11 mouse cellular contexts compared by ENCODE assay signal in the genomic region with DNA sequence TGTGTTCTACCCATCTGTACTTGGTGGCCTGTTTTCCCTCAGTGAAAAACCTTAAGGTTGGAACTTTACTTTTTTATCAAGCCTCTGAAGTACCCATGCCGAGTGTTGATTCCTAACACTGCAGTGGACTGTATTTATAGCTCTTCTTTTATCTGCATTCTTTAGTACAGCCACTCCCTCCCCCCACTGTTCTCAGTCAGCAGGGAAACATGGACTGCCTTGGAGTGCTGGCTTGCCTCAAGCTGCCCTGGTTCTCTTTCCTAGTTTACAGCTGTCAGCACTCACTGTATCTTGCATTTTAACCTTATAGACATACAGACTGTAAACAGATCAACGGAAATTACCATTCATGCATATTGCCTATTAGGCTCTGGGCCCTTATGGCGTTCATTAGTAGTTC. TPM values are rescaled to one million over a fixed set of nuclear protein-coding genes. Genes with fewer than 3 reads are reported as not detected.
A peak's percentile ranks its signal among the peaks of the same experiment; 100 is the strongest.
DNase-seq lines count a peak whose midpoint lies in the region; ATAC-seq and TF ChIP-seq lines count a peak whose summit lies in the region.
"Had no signal": no experiment of that assay in that cellular context is flagged by ENCODE, and none has a peak within 500 bp of the region (broad histone marks: within the 10 kb centered on the region; RNA-seq: fewer than 3 reads in every experiment).

No protein-coding gene starts in this region.

- H3K4me1 ChIP-seq in liver, embryonic 11.5 days (replicated peaks; ENCODE audit: control insufficient read depth, insufficient read depth, low read length): peaks cover 9% of the 10 kb centered on the region; the same call in 1 of the 2 replicates
- H3K4me1 ChIP-seq in liver, postnatal 0 days (ENCODE audit: insufficient read depth): peaks cover 12% of the 10 kb centered on the region
- H3K4me1 ChIP-seq in heart, embryonic 16.5 days (ENCODE audit: control insufficient read depth, insufficient read depth, low read length): peaks cover 63% of the 10 kb centered on the region
- H3K4me1 ChIP-seq in neural tube, embryonic 15.5 days: peaks cover 26% of the 10 kb centered on the region

- 43% methylated on average over 3 of the region's 3 CpGs for WGBS in liver, embryonic 11.5 days
- WGBS in liver, postnatal 0 days (ENCODE audit: insufficient replicate concordance): 50% methylated on average over 3 of the region's 3 CpGs
- WGBS in heart, embryonic 16.5 days: 19% methylated on average over 3 of the region's 3 CpGs
- WGBS in neural tube, embryonic 15.5 days: 28% methylated on average over 3 of the region's 3 CpGs

- no peak for TF ChIP-seq EP300 in liver, postnatal 0 days (IDR thresholded peaks at IDR 0.05; ENCODE audit: low read depth)

- H3K36me3 ChIP-seq in liver, embryonic 11.5 days (ENCODE audit: control insufficient read depth, insufficient read depth, low read length): no peaks in the 10 kb centered on the region
- no peaks in the 10 kb centered on the region for H3K36me3 ChIP-seq in liver, postnatal 0 days (replicated peaks; ENCODE audit: insufficient read depth, low read length)
- no peaks in the 10 kb centered on the region for H3K36me3 ChIP-seq in heart, embryonic 16.5 days (ENCODE audit: control insufficient read depth, insufficient read depth)
- no peaks in the 10 kb centered on the region for H3K36me3 ChIP-seq in neural tube, embryonic 15.5 days

- H3K9me3 ChIP-seq in liver, embryonic 11.5 days (ENCODE audit: control insufficient read depth, low read length): no peaks in the 10 kb centered on the region
- H3K9me3 ChIP-seq in liver, postnatal 0 days (ENCODE audit: low read length): no peaks in the 10 kb centered on the region
- peaks cover 2% of the 10 kb centered on the region; the same call in 1 of the 2 replicates for H3K9me3 ChIP-seq in heart, embryonic 16.5 days (replicated peaks; ENCODE audit: control insufficient read depth, low read length)
- no peaks in the 10 kb centered on the region for H3K9me3 ChIP-seq in neural tube, embryonic 15.5 days (replicated peaks)

- no peaks in the 10 kb centered on the region for H3K27me3 ChIP-seq in liver, embryonic 11.5 days (replicated peaks; ENCODE audit: control insufficient read depth, insufficient read depth, low read length)
- no peaks in the 10 kb centered on the region for H3K27me3 ChIP-seq in liver, postnatal 0 days (ENCODE audit: insufficient read depth, low read length)
- H3K27me3 ChIP-seq in heart, embryonic 16.5 days (ENCODE audit: control insufficient read depth, insufficient read depth, low read length): no peaks in the 10 kb centered on the region
- no peaks in the 10 kb centered on the region for H3K27me3 ChIP-seq in neural tube, embryonic 15.5 days (replicated peaks)

- peak; percentile 48 for DNase-seq in embryo, embryonic 10 days (ENCODE audit: low spot score)
- DNase-seq in embryo, embryonic 9.5 days (ENCODE audit: extremely low spot score): no peak
- DNase-seq in liver, embryonic 11.5 days (ENCODE audit: low spot score): no peak
- no peak for DNase-seq in liver, postnatal 0 days
- DNase-seq in ovary, postnatal 10 days (ENCODE audit: low spot score): no peak
- DNase-seq in thymus, postnatal 25 days: no peak
- DNase-seq: right cerebral cortex, postnatal 14 days; thymus, postnatal 4 days had no signal

- peak; percentile 52; the same call in 1 of the 2 replicates for ATAC-seq in liver, embryonic 11.5 days (replicated peaks; ENCODE audit: low FRiP score)
- no peak for ATAC-seq in liver, postnatal 0 days
- ATAC-seq in heart, embryonic 16.5 days (replicated peaks; ENCODE audit: extremely low read depth, insufficient read depth, low FRiP score): peak; percentile 91
- 0 out of 2 replicates have a peak, but pooled peaks have one; percentile 6 for ATAC-seq in neural tube, embryonic 15.5 days (ENCODE audit: low FRiP score)

- no peak for TF ChIP-seq CTCF in liver, postnatal 0 days (IDR thresholded peaks at IDR 0.05; ENCODE audit: low read depth)

- no peak overlapping the region for H3K27ac ChIP-seq in liver, embryonic 11.5 days (ENCODE audit: low read depth, low read length)
- H3K27ac ChIP-seq in liver, postnatal 0 days (ENCODE audit: low read depth): no peak overlapping the region
- H3K27ac ChIP-seq in heart, embryonic 16.5 days (ENCODE audit: low read length): peak overlapping the region; percentile 89
- no peak overlapping the region for H3K27ac ChIP-seq in neural tube, embryonic 15.5 days (replicated peaks)
- H3K27ac ChIP-seq: left cerebral cortex, adult 2 months had no signal

- H3K4me2 ChIP-seq in liver, embryonic 11.5 days: no peak overlapping the region
- H3K4me2 ChIP-seq in liver, postnatal 0 days (ENCODE audit: low read depth, low read length): no peak overlapping the region
- peak overlapping the region; percentile 56 for H3K4me2 ChIP-seq in heart, embryonic 16.5 days (ENCODE audit: low read depth, low read length)
- no peak overlapping the region for H3K4me2 ChIP-seq in neural tube, embryonic 15.5 days

- no peak overlapping the region for H3K9ac ChIP-seq in liver, embryonic 11.5 days (ENCODE audit: low read depth, low read length)
- H3K9ac ChIP-seq in liver, postnatal 0 days (replicated peaks): no peak overlapping the region
- H3K9ac ChIP-seq in heart, embryonic 16.5 days (ENCODE audit: low read length): peak overlapping the region; percentile 43; the same call in 1 of the 2 replicates
- no peak overlapping the region for H3K9ac ChIP-seq in neural tube, embryonic 15.5 days (replicated peaks)

- no peak overlapping the region for H3K4me3 ChIP-seq in liver, embryonic 11.5 days (ENCODE audit: low read depth, low read length)
- no peak overlapping the region for H3K4me3 ChIP-seq in liver, postnatal 0 days (ENCODE audit: low read depth, low read length)
- peak overlapping the region; percentile 30; the same call in 1 of the 2 replicates for H3K4me3 ChIP-seq in heart, embryonic 16.5 days (ENCODE audit: low read length)
- H3K4me3 ChIP-seq in neural tube, embryonic 15.5 days (replicated peaks): no peak overlapping the region
- H3K4me3 ChIP-seq: left cerebral cortex, adult 2 months had no signal

RNA-seq across cellular contexts. Expression of gene Phlpp1, which starts 32.8 kb away (rescaled TPM):
- polyA plus RNA-seq in liver, embryonic 11.5 days (2014; fragmentation: Nextera tagmentation; extraction: Ambion mirVana): 1.7 and 1.8 TPM in 2 replicates
- polyA plus RNA-seq in liver, postnatal 0 days (2015; fragmentation: Nextera tagmentation; extraction: Ambion mirVana): 0.73 and 0.86 TPM in 2 replicates
- polyA plus RNA-seq in heart, embryonic 16.5 days (2015; fragmentation: Nextera tagmentation; extraction: Ambion mirVana): 4.4 and 4.7 TPM in 2 replicates
- 7.5 and 7.8 TPM in 2 replicates for polyA plus RNA-seq in neural tube, embryonic 15.5 days (2015; fragmentation: Nextera tagmentation; extraction: Ambion mirVana)
